Mouse (Mus musculus) inflammation-experienced regulatory T-cells, adult 6 months (primary cell): ENCODE results near the gene Calm4. TPM values are rescaled to one million over a fixed set of nuclear protein-coding genes. Genes with fewer than 3 reads are reported as not detected.
"Not testable (repeated sequence)": the region's sequence is repeated elsewhere in the genome, so short reads cannot be mapped to it uniquely, and the experiment has no call there.

ENCODE experiments used
- ATAC-seq: one replicate; pipeline ENCODE4 v1.8.0; 2017
- polyA plus RNA-seq, 3 experiments: library from polyadenylated mRNA; unstranded; fragments of 100-300 nt; shearing (Covaris generic); gene quantifications; one replicate each; pipeline ENCODE4 v1.2.1; 2017

Gene Calm4
- not detected for polyA plus RNA-seq

DNA sequence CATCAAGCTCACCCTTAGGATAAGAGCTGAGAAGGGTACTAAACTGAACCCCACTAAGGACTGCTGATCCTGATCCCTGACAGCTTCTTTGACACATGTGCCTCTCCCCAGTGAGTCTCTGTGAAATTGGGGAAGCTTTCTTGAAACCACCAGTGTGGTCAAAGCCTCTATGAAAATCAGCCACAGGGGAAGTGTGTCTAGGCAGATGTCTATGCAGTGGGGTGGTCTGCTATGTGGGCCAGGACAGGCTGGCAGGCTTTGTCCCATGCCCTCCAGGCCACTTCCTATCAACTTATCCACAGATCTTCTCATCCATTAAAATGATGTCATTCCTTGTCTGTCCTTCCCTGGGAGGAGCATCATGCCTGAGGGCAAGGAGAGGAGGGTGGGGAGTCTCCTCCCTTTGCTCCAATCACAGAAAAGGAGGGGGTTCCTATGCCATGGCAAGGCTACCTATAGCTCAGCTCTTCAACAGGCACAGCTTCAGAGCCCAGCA lies at the start of gene Calm4:
Gene Calm4, plus strand, starts transcription at position 446 of the 496 bp plus-strand sequence.
- ATAC-seq, result not testable (repeated sequence)

DNA sequence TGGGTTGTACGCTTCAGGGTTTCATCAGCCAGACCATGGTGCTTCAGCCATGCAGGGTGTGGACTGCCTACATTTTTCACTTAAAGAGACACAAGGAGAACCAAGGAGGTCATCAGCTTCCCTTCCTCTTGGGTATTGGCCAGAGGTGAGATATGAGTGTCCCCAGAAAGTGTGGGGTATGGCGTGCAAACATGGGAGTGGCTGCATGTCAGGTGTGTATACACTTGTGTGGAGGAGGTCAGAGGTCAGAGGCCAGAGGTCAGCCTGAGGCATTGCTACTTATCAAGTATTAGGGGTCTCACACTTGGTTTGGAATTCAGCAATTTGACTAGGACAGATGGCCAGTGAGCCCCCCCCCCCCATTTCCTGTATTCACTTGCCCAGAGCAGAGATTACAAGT lies 49.0 kb upstream of the Calm4 start:
- ATAC-seq, result no peak

DNA sequence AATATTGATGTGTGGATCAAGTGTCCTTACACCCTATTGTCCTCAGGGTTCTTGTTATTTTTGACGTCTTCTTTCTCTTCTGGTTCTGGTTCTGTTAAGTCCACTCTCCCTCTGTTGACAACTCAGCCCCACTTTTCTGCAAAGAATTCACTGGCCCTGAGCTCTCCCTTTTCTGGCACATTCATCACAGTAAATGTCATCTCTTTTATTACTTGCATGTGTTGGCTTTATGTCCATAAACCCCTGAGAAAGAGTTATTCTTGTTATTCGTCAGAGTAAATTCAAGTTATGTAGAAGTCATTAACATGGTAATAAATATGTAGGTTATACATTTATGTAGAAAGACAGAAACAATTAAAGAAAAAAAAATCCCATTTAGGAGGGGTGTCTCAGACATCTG lies 48.0 kb upstream of the Calm4 start:
- no peak for ATAC-seq

DNA sequence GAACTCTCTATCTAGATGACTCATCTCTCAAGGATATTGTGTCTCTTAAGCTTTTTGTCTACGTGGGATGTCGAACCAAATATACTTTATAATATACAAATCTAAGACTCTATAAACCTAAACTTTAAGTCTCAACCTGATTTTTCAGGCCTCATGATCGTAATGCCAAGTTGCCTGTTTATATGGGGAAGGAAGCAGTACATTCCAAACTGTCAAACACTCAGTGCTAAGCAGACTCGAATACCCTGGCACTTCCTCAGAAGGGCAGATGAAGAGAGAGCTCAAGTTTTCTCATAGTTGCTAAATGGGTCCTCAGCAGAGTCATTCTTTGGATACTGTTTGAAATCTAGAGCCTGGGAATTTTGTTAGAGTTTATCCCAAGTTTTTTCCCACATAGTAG lies 40.9 kb upstream of the Calm4 start:
- no peak for ATAC-seq

DNA sequence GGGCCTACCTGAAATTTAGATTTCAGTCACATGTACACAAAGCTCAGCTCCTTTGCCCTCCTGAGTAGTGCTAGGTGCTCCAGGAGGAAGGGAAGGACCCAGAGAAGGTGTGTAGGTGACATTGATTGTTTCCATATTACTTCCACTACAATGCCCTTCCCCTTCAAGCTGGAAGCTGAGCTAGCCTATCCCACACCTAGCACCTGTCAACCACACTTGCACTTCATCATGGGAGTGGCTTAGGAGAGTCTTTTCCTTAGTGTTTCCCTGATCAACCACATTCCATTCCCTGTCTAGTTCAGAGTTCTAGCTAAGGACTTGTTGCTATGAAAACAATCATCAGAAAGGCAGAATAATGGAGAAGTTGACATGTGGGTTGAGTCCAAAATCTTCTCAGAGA lies 38.8 kb upstream of the Calm4 start:
- ATAC-seq, result no peak

DNA sequence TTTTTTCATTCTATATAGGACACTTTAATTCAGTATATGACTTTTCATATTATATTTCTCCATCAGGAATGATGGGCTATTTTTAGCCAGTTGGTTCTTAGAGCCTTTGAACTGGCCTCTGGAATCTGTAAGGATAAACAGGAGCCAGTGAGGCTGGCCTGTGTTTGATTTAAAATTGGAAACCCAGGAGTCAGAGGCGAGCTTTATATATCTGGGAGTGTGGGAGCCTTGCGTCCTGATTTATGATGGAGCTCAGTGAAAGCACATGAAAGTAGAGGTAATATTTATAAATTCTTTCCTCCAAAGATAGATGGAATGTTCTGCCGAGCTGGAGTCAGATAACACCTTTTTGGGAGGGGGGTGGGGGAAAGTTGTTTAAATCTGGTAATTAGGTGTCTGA lies 38.2 kb upstream of the Calm4 start:
- ATAC-seq, result no peak

DNA sequence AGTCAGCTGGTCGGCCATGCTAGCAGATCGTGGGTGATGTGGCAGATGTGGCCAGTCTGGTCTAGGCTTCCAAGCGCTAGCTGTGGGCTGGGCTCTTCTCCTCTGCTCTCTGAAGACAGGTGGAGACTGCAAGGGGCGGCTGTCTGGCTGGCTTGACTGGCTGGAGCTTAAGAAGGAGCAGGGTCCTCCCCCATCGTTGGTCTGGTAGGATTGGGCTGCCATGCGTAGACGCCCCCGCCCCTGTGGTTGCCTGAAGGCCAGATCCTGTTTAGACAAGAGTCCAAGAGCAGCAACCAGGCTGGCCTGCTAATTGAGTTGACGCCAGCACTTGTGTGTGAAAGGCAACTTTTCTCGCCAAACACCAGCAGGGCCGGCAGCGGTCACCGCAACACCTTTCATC lies 33.4 kb upstream of the Calm4 start, which contains the start of gene Calml3:
Gene Calml3, minus strand, starts transcription at position 131 of the 400 bp plus-strand sequence.
- no peak for ATAC-seq

DNA sequence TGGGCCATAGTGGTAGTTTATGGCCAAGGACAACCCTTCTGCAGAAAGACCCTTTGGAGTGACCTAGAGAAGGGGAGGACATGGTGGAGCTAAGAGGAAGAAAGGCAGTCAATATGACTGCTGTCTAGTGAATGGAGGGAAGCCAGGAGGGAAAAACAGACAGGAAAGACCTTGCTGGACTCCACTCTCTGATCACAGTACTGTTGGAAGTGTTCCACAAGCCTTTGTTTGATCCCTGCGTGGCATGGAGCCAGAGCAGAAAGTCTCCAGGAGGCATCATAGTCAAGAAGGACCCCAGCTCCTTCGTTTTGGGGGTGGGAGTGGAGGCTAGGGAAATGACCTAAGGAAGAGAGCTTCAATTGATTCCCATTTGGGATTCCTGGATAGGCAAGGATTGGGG lies 32.4 kb upstream of the Calm4 start:
- no peak for ATAC-seq

DNA sequence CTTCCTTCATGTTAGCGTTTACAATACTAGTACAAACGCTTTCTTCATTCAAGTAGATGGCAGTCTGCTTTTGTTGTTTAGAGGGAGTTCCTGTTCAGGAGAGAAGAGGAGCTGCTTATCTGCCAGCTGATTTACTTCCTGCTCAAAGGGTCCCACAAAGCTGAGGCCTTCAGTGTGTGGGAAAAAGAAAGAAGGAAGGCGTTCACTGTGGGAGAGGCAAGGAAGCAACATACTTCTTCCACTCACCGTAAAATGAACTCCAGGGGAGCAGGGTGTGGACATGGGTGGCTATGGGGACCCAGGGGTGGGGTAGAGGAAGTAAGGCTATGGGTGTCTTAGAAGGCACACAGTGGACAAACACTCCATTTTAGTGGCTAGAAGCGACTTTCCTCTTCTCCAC lies 31.9 kb upstream of the Calm4 start:
- ATAC-seq, result no peak

DNA sequence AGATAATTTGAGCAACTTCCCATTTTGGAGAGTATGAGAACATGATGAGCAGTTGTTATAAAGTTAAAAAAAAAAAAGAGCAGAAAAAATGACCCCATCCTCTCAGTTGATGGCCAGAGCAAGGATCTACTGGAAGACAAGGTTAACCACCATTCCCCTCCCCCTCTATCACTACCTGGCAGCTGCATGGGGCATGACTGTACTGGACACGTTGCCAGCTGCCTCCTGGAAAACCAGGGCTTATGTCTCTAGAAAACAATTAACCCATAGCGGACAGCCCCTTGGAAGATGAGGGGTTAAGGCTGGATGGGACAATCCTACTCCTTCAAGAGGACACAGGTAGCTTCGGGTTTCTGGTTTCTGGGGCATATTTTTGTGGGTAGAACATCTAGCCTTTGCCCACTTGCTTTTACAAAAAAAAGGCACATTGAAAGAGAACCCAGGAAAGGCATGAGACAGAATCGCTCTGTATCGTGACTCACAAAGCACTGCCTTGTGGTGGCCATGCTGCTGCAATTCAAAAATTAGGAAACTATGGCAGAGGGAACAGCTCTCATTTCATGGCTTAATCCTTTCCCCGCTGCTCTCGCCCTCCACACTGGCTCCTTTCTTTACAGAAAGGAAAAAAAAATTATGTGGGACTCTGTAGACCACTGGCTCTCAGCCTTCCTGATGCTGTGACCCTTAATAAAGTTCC lies 30.3 kb upstream of the Calm4 start:
- ATAC-seq, result no peak

DNA sequence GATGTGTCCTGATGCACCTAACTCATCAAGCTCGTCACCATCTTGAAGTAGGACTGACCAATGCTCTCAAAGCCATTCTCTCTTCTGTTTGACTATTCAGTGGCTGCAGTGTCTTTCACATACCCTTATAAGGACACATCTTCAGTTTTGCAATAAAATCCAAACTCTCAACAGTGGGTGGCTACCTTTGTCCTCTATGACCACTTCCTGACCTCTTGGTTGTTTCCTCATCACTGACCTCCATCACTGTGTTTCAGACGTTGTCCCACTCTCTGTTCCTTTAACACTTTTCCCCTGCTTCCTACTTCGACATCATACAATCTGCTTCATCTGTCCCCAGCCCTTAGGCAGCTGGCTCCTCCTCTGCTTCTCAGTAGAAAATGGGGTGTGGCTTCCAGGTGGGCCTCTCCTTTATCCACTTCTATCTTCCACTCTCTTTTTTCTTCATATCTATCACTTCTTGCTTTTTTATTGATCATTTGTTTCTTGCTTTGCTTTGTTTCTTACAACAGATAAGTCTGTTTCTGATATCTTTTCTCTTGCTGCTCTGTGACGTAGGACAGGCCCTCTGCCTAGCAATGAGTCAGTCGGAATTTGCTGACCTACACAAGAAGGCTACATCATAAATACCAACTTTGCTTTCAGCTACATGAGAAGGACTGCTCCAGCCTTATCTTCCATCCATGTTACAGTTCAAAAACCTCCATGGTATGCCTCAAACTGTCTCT lies 19.4 kb upstream of the Calm4 start:
- no peak for ATAC-seq

DNA sequence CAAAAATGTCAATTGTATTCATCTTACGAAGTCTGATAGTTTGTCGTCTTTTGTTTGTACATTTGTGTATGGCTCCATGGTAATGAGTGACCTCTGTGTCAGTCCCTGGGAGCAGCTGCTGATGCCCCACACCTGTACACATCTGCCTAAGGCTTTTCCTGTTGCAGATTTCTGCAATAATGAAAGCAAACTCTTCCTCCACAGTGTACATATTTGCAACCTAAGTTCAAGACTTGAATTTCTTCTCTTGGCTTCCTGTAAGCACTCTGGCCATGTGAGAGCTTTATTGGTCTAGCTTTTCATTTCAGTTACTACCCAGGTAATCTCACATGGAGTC lies 18.8 kb upstream of the Calm4 start:
- no peak for ATAC-seq

DNA sequence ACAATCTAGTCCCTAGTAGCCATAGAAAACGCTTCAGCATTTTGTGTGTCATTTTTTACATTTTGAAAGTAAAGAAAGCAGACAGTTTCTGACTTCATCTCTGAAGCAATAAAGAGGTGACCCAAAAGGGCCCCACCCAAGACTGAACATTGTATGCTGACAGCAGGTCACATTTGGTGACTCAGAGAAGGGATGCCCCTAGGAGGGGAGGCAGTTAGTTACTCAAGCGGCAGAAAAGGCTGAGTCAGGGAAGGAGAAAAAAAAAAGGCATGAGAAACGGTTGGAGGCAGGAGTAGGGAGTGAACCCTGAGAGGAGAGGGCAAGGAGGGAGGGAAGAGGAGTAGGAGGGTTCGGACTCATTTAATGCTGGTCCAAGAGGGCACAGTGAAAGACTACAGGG lies 15.5 kb upstream of the Calm4 start:
- no peak for ATAC-seq

DNA sequence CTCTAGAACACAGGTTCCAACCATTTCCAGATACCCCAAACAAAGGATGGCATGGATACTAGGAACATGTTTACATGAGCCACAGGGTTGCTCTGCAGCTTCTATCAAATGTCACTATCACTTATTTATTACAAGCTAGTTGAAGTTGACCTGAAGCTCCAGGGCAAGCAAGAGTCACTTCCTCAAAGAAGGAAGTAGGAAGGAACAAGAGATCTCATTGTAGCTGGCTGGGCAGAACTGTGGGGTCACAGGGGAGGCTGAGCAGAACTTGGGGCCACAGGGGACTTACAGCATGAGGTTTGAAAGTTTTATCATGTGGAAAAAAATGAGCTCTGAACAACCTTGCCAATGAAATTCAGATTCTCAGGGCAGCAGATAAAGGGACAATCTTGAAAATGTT lies 11.8 kb upstream of the Calm4 start:
- ATAC-seq, result no peak

DNA sequence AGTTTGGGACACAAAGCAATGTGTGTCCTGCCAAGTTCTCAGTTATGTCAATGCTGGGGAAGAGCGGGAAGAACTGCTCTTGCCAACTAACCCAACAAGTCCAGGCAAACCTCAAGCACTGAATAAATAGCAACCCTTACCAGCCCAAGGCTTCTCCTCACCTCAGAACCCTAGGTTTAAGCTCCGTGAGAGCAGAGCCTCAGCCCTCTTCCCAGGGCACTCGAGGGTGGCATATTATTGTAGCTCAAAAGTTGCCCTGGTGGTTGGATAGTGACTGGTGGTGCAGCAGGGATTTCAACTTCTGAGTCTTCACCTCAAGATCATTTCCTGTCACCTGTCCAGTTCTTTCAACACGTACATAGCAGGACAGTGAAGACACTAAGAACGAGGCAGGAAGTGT lies 6.0 kb upstream of the Calm4 start:
- no peak for ATAC-seq

DNA sequence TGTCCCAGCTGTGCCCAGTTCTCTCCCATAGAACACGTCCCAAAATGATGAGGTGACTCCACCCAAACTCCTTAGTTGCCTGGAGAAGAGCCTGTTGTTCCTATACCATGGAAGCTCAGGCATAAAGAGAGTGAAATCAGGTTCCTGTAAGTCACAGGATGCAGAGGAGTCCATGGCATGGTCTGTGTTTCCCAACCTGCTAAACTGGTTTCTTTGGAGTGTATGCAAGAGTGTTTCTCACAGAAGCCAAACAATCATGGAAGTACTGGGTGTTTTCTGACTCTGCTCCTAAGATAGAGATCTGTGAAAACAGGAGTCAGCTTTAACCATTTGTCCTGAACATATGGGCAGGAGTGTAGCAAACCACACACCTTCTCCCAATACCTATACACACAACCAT lies 5.6 kb upstream of the Calm4 start:
- ATAC-seq, result no peak

DNA sequence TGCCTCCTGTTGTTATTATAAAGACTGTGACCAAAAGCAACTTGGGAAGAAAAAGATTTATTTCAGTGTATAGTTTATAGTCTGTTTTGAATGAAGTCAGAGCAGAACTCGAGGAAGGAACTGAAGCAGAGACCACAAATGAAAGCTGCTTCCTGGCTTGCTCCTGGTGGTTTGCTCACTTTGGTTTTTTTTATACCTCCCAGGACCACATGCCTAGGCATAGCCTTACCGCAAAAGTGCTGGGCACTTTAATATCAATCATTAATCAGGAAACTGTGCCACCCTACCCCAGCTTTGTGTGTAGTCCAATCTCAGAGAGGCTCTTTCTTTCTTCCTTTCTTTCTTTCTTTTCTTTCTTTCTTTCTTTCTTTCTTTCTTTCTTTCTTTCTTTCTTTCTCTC lies 5.1 kb upstream of the Calm4 start:
- no peak for ATAC-seq

DNA sequence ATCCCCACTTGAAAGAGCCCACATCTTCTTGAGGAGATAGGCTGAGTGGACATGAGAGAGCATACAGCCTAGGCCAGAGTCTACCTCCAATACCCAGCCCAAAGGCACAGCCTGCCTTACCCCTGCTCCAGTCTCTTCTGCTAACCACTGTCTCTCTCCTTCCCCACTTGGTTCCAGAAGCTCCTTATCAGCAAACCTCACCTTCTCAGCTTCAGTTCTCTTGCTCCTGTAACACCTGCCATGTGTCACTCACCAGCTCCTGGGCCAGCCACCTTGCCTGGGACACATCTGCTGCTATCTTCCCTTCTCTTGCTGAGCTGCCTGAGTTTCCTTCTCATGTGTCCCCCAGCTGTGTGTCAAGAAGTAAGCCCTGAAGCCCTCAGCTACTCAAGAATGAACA lies 3.9 kb upstream of the Calm4 start:
- ATAC-seq, result not testable (repeated sequence)

DNA sequence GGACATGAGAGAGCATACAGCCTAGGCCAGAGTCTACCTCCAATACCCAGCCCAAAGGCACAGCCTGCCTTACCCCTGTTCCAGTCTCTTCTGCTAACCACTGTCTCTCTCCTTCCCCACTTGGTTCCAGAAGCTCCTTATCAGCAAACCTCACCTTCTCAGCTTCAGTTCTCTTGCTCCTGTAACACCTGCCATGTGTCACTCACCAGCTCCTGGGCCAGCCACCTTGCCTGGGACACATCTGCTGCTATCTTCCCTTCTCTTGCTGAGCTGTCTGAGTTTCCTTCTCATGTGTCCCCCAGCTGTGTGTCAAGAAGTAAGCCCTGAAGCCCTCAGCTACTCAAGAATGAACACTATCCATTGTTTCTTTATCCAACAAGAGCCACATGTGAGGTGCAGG lies 3.1 kb downstream of the Calm4 start:
- not testable (repeated sequence) for ATAC-seq

DNA sequence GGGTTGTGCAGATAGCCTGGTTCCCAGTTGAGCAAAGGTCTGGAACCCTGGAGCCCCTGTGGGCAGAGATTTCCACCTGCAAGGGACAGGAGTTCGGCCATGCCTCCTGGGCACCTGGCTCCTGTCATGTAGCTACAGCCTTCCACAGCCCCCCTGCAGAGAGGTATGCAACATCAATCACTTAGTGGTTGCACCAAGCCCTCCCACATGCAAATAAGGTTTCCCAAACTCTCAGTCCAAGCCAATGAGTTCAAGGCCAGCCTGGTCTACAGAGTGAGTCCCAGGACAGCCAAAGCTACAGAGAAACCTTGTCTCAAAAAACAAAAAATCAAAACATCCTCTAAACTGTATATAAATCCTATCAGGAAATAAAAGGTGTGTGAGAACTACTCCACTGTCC lies 12.8 kb downstream of the Calm4 start:
- no peak for ATAC-seq

DNA sequence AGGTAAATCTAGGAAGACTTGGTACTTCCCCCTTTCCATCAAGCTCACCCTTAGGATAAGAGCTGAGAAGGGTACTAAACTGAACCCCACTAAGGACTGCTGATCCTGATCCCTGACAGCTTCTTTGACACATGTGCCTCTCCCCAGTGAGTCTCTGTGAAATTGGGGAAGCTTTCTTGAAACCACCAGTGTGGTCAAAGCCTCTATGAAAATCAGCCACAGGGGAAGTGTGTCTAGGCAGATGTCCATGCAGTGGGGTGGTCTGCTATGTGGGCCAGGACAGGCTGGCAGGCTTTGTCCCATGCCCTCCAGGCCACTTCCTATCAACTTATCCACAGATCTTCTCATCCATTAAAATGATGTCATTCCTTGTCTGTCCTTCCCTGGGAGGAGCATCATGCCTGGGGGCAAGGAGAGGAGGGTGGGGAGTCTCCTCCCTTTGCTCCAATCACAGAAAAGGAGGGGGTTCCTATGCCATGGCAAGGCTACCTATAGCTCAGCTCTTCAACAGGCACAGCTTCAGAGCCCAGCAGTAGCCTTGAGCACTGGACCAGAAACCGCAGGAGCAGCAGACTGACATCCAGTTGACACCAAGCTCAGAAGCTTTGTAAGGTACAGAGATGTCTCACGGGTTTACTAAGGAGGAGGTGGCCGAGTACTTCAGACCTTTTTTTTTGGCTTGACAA lies 16.2 kb downstream of the Calm4 start, which contains the start of gene Calm5:
Gene Calm5, plus strand, starts transcription at position 526 of the 686 bp plus-strand sequence.
- not testable (repeated sequence) for ATAC-seq

DNA sequence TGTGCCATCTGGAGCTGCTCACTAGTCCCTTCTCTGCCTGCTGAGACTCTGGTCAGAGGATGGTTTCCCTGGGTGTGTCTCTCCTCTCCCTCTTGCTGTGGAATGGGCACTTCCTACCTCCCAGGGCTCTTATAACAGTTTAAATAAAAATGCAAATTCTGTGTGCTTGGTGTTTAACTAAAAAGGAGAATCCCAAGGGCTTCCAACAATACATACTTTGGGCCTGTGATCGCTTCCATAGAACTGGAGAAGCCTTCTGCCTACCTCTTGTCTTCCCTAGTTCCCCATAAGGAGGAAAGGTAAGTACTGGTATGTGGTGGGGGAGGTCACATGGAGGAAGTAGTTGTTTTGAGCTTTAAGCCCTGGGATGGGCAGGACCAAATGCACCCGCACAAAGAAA lies 17.3 kb downstream of the Calm4 start:
- no peak for ATAC-seq

DNA sequence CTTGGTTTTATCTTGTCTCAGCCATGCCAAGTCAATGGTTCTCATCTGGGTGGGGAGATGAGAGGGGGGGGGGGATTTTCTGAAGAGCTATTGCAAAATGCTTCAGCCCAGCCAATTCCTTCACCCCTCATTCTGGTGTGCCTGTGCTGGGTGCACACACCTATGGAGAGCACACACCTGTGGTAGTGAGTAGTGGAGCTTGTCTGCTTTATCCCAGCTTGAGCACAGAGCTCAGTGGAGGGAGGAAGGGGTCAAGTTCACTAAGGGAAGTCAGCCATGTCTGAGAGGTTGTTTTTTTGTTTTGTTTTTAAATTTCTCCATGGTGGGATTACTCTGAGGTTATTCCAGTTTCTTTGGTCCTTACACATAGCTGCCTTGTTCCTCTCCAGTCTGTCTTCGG lies 18.7 kb downstream of the Calm4 start:
- no peak for ATAC-seq

DNA sequence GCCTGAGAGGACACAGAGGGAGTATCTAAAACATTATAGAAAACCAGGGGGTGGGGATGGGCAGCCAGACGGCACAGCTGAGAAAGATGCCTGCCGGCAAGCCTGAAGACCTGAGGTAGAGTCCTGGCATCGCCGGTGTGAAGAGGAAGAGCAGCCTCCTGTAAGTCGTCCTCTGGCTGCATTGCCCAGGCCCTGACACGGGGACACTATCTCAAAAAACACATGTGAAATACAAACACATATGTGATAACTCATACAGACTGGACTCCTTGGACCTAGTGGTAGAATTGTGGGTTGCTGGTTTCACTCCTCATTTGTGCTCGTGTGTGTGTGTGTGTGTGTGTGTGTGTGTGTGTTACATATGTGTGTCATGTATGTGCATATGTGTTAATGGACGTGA lies 23.7 kb downstream of the Calm4 start:
- no peak for ATAC-seq
